Mouse (Mus musculus) hindbrain, postnatal 0 days (tissue): ENCODE measurements around the gene Rpusd1. TPM values are rescaled to one million over a fixed set of nuclear protein-coding genes. Genes with fewer than 3 reads are reported as not detected.
A peak's percentile ranks its signal among the peaks of the same experiment; 100 is the strongest.

Experiments used
- ATAC-seq: fragments of 200-750 bp; cut with Nextera tagmentation; 2 replicates; pipeline ENCODE4 v1.8.0; 2017; ENCODE audit warnings: mild to moderate bottlenecking, moderate TSS enrichment, moderate library complexity
- DNase-seq: peaks from one replicate; pipeline ENCODE4 v3.0.0-alpha.2; 2015; ENCODE audit warnings: low spot score
- H3K27ac ChIP-seq: fragments of 300-500 bp; sonication (generic); 2 replicates; pipeline ENCODE4 v1.5.1; 2014; ENCODE audit warnings: mild to moderate bottlenecking
- H3K27me3 ChIP-seq: fragments of 300-500 bp; sonication (generic); 2 replicates; pipeline ENCODE4 v1.6.1; 2014; ENCODE audit warnings: low read length, mixed read lengths; ENCODE audit not compliant: insufficient read depth
- H3K36me3 ChIP-seq: fragments of 300-500 bp; sonication (generic); 2 replicates; pipeline ENCODE4 v1.6.1; 2014; ENCODE audit warnings: low read length, mixed read lengths; ENCODE audit not compliant: insufficient read depth
- H3K4me1 ChIP-seq: fragments of 300-500 bp; sonication (generic); 2 replicates; pipeline ENCODE4 v1.6.1; 2014; ENCODE audit warnings: antibody characterized with exemption, low read length, mixed read lengths; ENCODE audit not compliant: insufficient read depth
- H3K4me2 ChIP-seq: fragments of 300-500 bp; sonication (generic); 2 replicates; pipeline ENCODE4 v1.6.1; 2014; ENCODE audit warnings: low read depth, mild to moderate bottlenecking, low read length, moderate library complexity, mixed read lengths
- H3K4me3 ChIP-seq: fragments of 300-500 bp; sonication (generic); 2 replicates; pipeline ENCODE4 v1.5.1; 2014; ENCODE audit warnings: low read length
- H3K9ac ChIP-seq: fragments of 300-500 bp; sonication (generic); replicated peaks from 2 replicates; pipeline ENCODE4 v1.6.1; 2014; ENCODE audit warnings: mild to moderate bottlenecking, low read length, moderate library complexity, mixed read lengths
- H3K9me3 ChIP-seq: fragments of 300-500 bp; sonication (generic); 2 replicates; pipeline ENCODE4 v1.6.1; 2016; ENCODE audit warnings: low read length, mixed read lengths
- CTCF ChIP-seq: IDR thresholded peaks from 2 replicates; pipeline ENCODE4 v1.5.1; 2016; ENCODE audit warnings: antibody characterized with exemption, control low read depth, low read depth
- WGBS: fragments of 180-500 bp; shearing (Covaris S2); extraction: QIAGEN DNeasy Blood & Tissue Kit; methylation state at CpG from one replicate; pipeline ENCODE4 v1.1.7; 2014; 5-methylcytosine and 5-hydroxymethylcytosine counted together
- microRNA-seq, 2 experiments: library from miRNA; unstranded; fragments of <30 nt; microRNA quantifications; one replicate each; pipeline ENCODE4; 2016
- polyA plus RNA-seq: library from polyadenylated mRNA; unstranded; fragments of >200 nt; fragmentation: Nextera tagmentation; extraction: Ambion mirVana; gene quantifications from 2 replicates; pipeline ENCODE4 v1.2.1, GENCODE M21; 2015
- total RNA-seq: library from RNA; depleted of rRNA; stranded (reverse); fragments of >200 nt; gene quantifications from 2 replicates; pipeline ENCODE4 v1.2.3, GENCODE M21; 2014; rRNA removed

Rpusd1 gene
- total and polyA plus RNA-seq, 2 experiments from 2014 or later: 10.1 to 27.9 TPM

DNA sequence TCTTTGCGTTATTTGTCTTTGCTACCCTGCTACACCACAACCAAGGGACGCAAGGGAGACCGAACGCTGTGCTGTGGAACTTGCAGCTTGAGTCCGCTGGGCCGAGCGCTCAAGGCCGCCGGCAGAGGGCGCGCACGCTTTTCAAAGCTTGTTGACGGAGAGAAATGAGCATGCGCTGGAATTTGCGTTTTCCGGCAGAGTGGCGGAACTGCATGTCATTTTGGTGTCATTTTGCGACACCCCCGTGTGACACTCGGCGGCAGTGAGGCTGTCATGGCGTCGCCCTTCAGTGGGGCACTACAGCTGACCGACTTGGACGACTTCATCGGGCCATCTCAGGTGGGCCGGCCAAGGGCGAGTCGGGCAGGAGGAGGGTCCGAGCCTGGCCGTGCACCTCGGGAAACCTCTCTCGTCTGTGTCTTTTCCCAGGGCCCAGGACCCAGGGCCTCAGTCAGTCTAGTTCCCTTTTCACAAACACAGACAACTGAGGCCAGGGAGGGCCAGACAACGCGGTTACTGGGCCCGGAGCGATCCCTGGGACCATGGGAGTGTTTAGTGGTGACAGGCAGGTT lies 46.2 kb downstream of the Rpusd1 start, which contains the start of gene Narfl:
Gene Narfl, plus strand, starts transcription at position 228 of the 572 bp plus-strand sequence.
- TF ChIP-seq CTCF: peak; percentile 98
- peak within 1 kb of the TSS; percentile 82 for H3K9ac ChIP-seq
- peak; percentile 90 for ATAC-seq
- H3K4me3 ChIP-seq: peak within 1 kb of the TSS; percentile 72
- WGBS: under 1% methylated on average over 37 of the region's 37 CpGs
- no peak within 1 kb of the TSS for H3K27ac ChIP-seq
- peak within 1 kb of the TSS; percentile 89 for H3K4me2 ChIP-seq
- peaks cover 7% of the 10 kb centered on the region; the same call in 1 of the 2 replicates for H3K4me1 ChIP-seq
- no peaks in the 10 kb centered on the region for H3K27me3 ChIP-seq
- H3K9me3 ChIP-seq: no peaks in the 10 kb centered on the region
- H3K36me3 ChIP-seq: 0 out of 2 replicates have a peak, but pooled peaks cover 4% of the 10 kb centered on the region
- peak; percentile 99 for DNase-seq

- Histone ChIP-seq H3K4me2 (no peak overlapping the region), H3K27me3 (no peaks in the 10 kb centered on the region), H3K9me3 (no peaks in the 10 kb centered on the region), H3K4me3 (no peak overlapping the region), H3K4me1 (peaks cover 7% of the 10 kb centered on the region; the same call in 1 of the 2 replicates), H3K36me3 (0 out of 2 replicates have a peak, but pooled peaks cover 4% of the 10 kb centered on the region), H3K27ac (no peak overlapping the region), H3K9ac (no peak overlapping the region)
- 85% methylated on average over 10 of the region's 10 CpGs for whole genome bisulfite sequencing
- TF ChIP-seq CTCF: no peak
- ATAC-seq (no peak), DNase-seq (no peak)
Measured at GRCm38 (mm10) chr17:25775318-25776062, 48.0 kb downstream of the Rpusd1 start.

- H3K27ac ChIP-seq: no peak overlapping the region
- H3K27me3 ChIP-seq: no peaks in the 10 kb centered on the region
- H3K9me3 ChIP-seq: no peaks in the 10 kb centered on the region
- DNase-seq (no peak), ATAC-seq (no peak)
- H3K9ac ChIP-seq: no peak overlapping the region
- H3K4me2 ChIP-seq: no peak overlapping the region
- WGBS: 96% methylated on average over 5 of the region's 5 CpGs
- peaks cover 21% of the 10 kb centered on the region for H3K36me3 ChIP-seq
- no peak for TF ChIP-seq CTCF
- H3K4me3 ChIP-seq: no peak overlapping the region
- H3K4me1 ChIP-seq: peaks cover 7% of the 10 kb centered on the region; the same call in 1 of the 2 replicates
Measured at GRCm38 (mm10) chr17:25777948-25778347, 50.5 kb downstream of the Rpusd1 start.

Small RNAs within 50 kb of the gene (microRNA-seq; reads per million reads assigned to microRNA genes)
- gene Gm25083 (0 reads per million in 2 experiments), gene Mir6966 (0.36 to 0.53 reads per million in 2 experiments)

Other genes with a start within 250 kb of the Rpusd1 start
- 2.3 and 2.5 TPM in 2 replicates for gene Sstr5, start 230.4 kb upstream of the Rpusd1 start, total RNA-seq
- 0.84 and 1.2 TPM in 2 replicates for gene Sstr5, start 230.4 kb upstream of the Rpusd1 start, polyA plus RNA-seq
- 52.1 and 54.5 TPM in 2 replicates for gene Sox8, start 157.0 kb upstream of the Rpusd1 start, total RNA-seq
- 28.9 and 31.5 TPM in 2 replicates for gene Sox8, start 157.0 kb upstream of the Rpusd1 start, polyA plus RNA-seq
- gene Lmf1, start 148.6 kb upstream of the Rpusd1 start, total RNA-seq: 38.1 and 45.1 TPM in 2 replicates
- gene Lmf1, start 148.6 kb upstream of the Rpusd1 start, polyA plus RNA-seq: 21.4 and 22.4 TPM in 2 replicates
- 10.9 TPM in 1 of 2 replicates, not detected in the other for gene Gng13, start 10.5 kb upstream of the Rpusd1 start, total RNA-seq
- gene Gng13, start 10.5 kb upstream of the Rpusd1 start, polyA plus RNA-seq: 22.0 and 23.7 TPM in 2 replicates
- gene Chtf18, start 251 bp upstream of the Rpusd1 start, total RNA-seq: 4.9 and 7.8 TPM in 2 replicates
- gene Chtf18, start 251 bp upstream of the Rpusd1 start, polyA plus RNA-seq: 4.9 and 5.4 TPM in 2 replicates
- gene Mslnl, start 8.4 kb downstream of the Rpusd1 start, total RNA-seq: 0.05 TPM in 1 of 2 replicates, not detected in the other
- gene Mslnl, start 8.4 kb downstream of the Rpusd1 start, polyA plus RNA-seq: not detected in 2 replicates
- gene Msln, start 26.7 kb downstream of the Rpusd1 start, total RNA-seq: 0.50 and 1.1 TPM in 2 replicates
- 2.0 and 2.3 TPM in 2 replicates for gene Msln, start 26.7 kb downstream of the Rpusd1 start, polyA plus RNA-seq
- 22.2 and 28.2 TPM in 2 replicates for gene Narfl, start 46.1 kb downstream of the Rpusd1 start, total RNA-seq
- 27.5 and 27.9 TPM in 2 replicates for gene Narfl, start 46.1 kb downstream of the Rpusd1 start, polyA plus RNA-seq
- gene Haghl, start 58.0 kb downstream of the Rpusd1 start, total RNA-seq: 159 and 171 TPM in 2 replicates
- gene Haghl, start 58.0 kb downstream of the Rpusd1 start, polyA plus RNA-seq: 219 and 225 TPM in 2 replicates
- gene Ccdc78, start 58.9 kb downstream of the Rpusd1 start, total RNA-seq: 0.10 and 0.50 TPM in 2 replicates
- gene Ccdc78, start 58.9 kb downstream of the Rpusd1 start, polyA plus RNA-seq: 1.0 and 1.2 TPM in 2 replicates
- gene Fam173a, start 65.2 kb downstream of the Rpusd1 start, total RNA-seq: 80.6 and 101 TPM in 2 replicates
- 117 and 121 TPM in 2 replicates for gene Fam173a, start 65.2 kb downstream of the Rpusd1 start, polyA plus RNA-seq
- 0.31 TPM in 1 of 2 replicates, not detected in the other for gene AC134908.4, start 68.0 kb downstream of the Rpusd1 start, total RNA-seq
- gene AC134908.4, start 68.0 kb downstream of the Rpusd1 start, polyA plus RNA-seq: 2.0 and 3.9 TPM in 2 replicates
- gene Metrn, start 69.5 kb downstream of the Rpusd1 start, total RNA-seq: 500 and 557 TPM in 2 replicates
- gene Metrn, start 69.5 kb downstream of the Rpusd1 start, polyA plus RNA-seq: 102 and 116 TPM in 2 replicates
- gene Fbxl16, start 81.4 kb downstream of the Rpusd1 start, total RNA-seq: 143 and 146 TPM in 2 replicates
- gene Fbxl16, start 81.4 kb downstream of the Rpusd1 start, polyA plus RNA-seq: 44.0 and 45.8 TPM in 2 replicates
- 31.3 and 39.7 TPM in 2 replicates for gene Wdr24, start 96.0 kb downstream of the Rpusd1 start, total RNA-seq
- gene Wdr24, start 96.0 kb downstream of the Rpusd1 start, polyA plus RNA-seq: 21.0 and 22.6 TPM in 2 replicates
- gene Jmjd8, start 101.2 kb downstream of the Rpusd1 start, total RNA-seq: 57.0 and 61.0 TPM in 2 replicates
- 38.6 and 41.3 TPM in 2 replicates for gene Jmjd8, start 101.2 kb downstream of the Rpusd1 start, polyA plus RNA-seq
- gene Stub1, start 105.7 kb downstream of the Rpusd1 start, total RNA-seq: 271 and 273 TPM in 2 replicates
- gene Stub1, start 105.7 kb downstream of the Rpusd1 start, polyA plus RNA-seq: 369 and 370 TPM in 2 replicates
- gene Rhbdl1, start 109.6 kb downstream of the Rpusd1 start, total RNA-seq: 122 and 135 TPM in 2 replicates
- 78.6 and 80.0 TPM in 2 replicates for gene Rhbdl1, start 109.6 kb downstream of the Rpusd1 start, polyA plus RNA-seq
- gene Gm20683, start 114.1 kb downstream of the Rpusd1 start, total RNA-seq: 22.8 and 40.0 TPM in 2 replicates
- 12.6 and 12.9 TPM in 2 replicates for gene Gm20683, start 114.1 kb downstream of the Rpusd1 start, polyA plus RNA-seq
- gene Rhot2, start 117.2 kb downstream of the Rpusd1 start, total RNA-seq: 39.8 and 64.1 TPM in 2 replicates
- gene Rhot2, start 117.2 kb downstream of the Rpusd1 start, polyA plus RNA-seq: 14.6 and 15.8 TPM in 2 replicates
- 54.5 and 75.5 TPM in 2 replicates for gene Wdr90, start 133.8 kb downstream of the Rpusd1 start, total RNA-seq
- gene Wdr90, start 133.8 kb downstream of the Rpusd1 start, polyA plus RNA-seq: 13.2 TPM in 2 replicates
- gene Mcrip2, start 141.1 kb downstream of the Rpusd1 start, total RNA-seq: 27.0 and 32.1 TPM in 2 replicates
- 54.3 and 54.7 TPM in 2 replicates for gene Mcrip2, start 141.1 kb downstream of the Rpusd1 start, polyA plus RNA-seq
- 50.0 and 63.1 TPM in 2 replicates for gene Mettl26, start 147.4 kb downstream of the Rpusd1 start, total RNA-seq
- gene Mettl26, start 147.4 kb downstream of the Rpusd1 start, polyA plus RNA-seq: 62.9 and 64.8 TPM in 2 replicates
- 1.2 and 1.5 TPM in 2 replicates for gene Wfikkn1, start 153.2 kb downstream of the Rpusd1 start, total RNA-seq
- gene Wfikkn1, start 153.2 kb downstream of the Rpusd1 start, polyA plus RNA-seq: 0.33 and 0.58 TPM in 2 replicates
- gene Rab40c, start 192.1 kb downstream of the Rpusd1 start, total RNA-seq: 33.2 and 39.1 TPM in 2 replicates
- gene Rab40c, start 192.1 kb downstream of the Rpusd1 start, polyA plus RNA-seq: 34.7 and 35.3 TPM in 2 replicates
- gene Pigq, start 217.3 kb downstream of the Rpusd1 start, total RNA-seq: 90.6 and 99.7 TPM in 2 replicates
- gene Pigq, start 217.3 kb downstream of the Rpusd1 start, polyA plus RNA-seq: 69.7 and 76.3 TPM in 2 replicates
- gene Nhlrc4, start 217.3 kb downstream of the Rpusd1 start, total RNA-seq: 0.61 and 0.68 TPM in 2 replicates
- gene Nhlrc4, start 217.3 kb downstream of the Rpusd1 start, polyA plus RNA-seq: 0.30 and 0.72 TPM in 2 replicates
- 5.6 and 7.2 TPM in 2 replicates for gene A930017K11Rik, start 224.9 kb downstream of the Rpusd1 start, total RNA-seq
- 4.4 and 5.0 TPM in 2 replicates for gene A930017K11Rik, start 224.9 kb downstream of the Rpusd1 start, polyA plus RNA-seq